Mouse (Mus musculus): ENCODE results near the gene Ankrd60. TPM values are rescaled to one million over a fixed set of nuclear protein-coding genes. Genes with fewer than 3 reads are reported as not detected.

Gene Ankrd60
- polyA plus RNA-seq (2012; rRNA removed) = not detected in 2 replicates

GRCm38 (mm10) chr2:173577669-173578557, at the start of gene Ankrd60:
Gene Ankrd60 (minus strand): TSS chr2:173578365.

GRCm38 (mm10) chr2:173522376-173522775, 55.8 kb downstream of the Ankrd60 start, which contains the start of gene 1700021F07Rik:
Gene 1700021F07Rik (plus strand): TSS chr2:173522586.

Other genes with a start within 250 kb of the Ankrd60 start
- not detected in 2 replicates for gene 1700021F07Rik, start 55.8 kb downstream of the Ankrd60 start, polyA plus RNA-seq (2012; rRNA removed)
- 15.0 and 19.5 TPM in 2 replicates for gene Rab22a, start 81.4 kb upstream of the Ankrd60 start, polyA plus RNA-seq (2012; rRNA removed)
- not detected in 2 replicates for gene 1700010B08Rik, start 141.1 kb upstream of the Ankrd60 start, polyA plus RNA-seq (2012; rRNA removed)
- 40.7 and 45.8 TPM in 2 replicates for gene Vapb, start 159.1 kb upstream of the Ankrd60 start, polyA plus RNA-seq (2012; rRNA removed)

Data from central nervous system, embryonic 18 days (tissue).